Mouse (Mus musculus) myocyte (in vitro differentiated cells): Measurements from ENCODE around the gene Sap18.

ENCODE experiments used
- CEBPB ChIP-seq: IDR thresholded peaks from 2 replicates; pipeline ENCODE4 v1.6.1; 2011; ENCODE audit warnings: mild to moderate bottlenecking, moderate library complexity; ENCODE audit not compliant: poor library complexity, insufficient read depth, severe bottlenecking
- MYOD1 ChIP-seq, 3 experiments: IDR thresholded peaks; one replicate each; pipeline ENCODE4 v1.6.1; 2011; ENCODE audit warnings: control low read depth in 2 of 3, low read depth in 2 of 3, mild to moderate bottlenecking in 2 of 3, moderate library complexity in 1 of 3; ENCODE audit not compliant: insufficient read length in 2 of 3, control insufficient read depth in 1 of 3
- POLR2A ChIP-seq: IDR thresholded peaks from one replicate; pipeline ENCODE4 v1.6.1; 2011; ENCODE audit warnings: low read depth, mild to moderate bottlenecking, control low read depth, moderate library complexity; ENCODE audit not compliant: insufficient read length
- SRF ChIP-seq: IDR thresholded peaks from one replicate; pipeline ENCODE4 v1.6.1; 2011; ENCODE audit warnings: low read depth; ENCODE audit not compliant: control insufficient read depth, insufficient read length
- TCF12 ChIP-seq: IDR thresholded peaks from one replicate; pipeline ENCODE4 v1.6.1; 2011; ENCODE audit warnings: mild to moderate bottlenecking, control low read depth; ENCODE audit not compliant: poor library complexity, insufficient read depth, severe bottlenecking
- USF1 ChIP-seq: IDR thresholded peaks from one replicate; pipeline ENCODE4 v1.6.1; 2011; ENCODE audit warnings: low read depth, mild to moderate bottlenecking, control low read depth, moderate library complexity

- no peak for TF ChIP-seq POLR2A
- TF ChIP-seq TCF12: no peak
- TF ChIP-seq SRF: no peak
- no peak for TF ChIP-seq MYOD1 (IDR thresholded peaks at IDR 0.05; ENCODE audit: control insufficient read depth in 1 of 3, insufficient read length in 2 of 3, low read depth in 2 of 3)
- no peak for TF ChIP-seq USF1
- no peak for TF ChIP-seq CEBPB
These were observed 25.7 kb upstream of the Sap18 start for GRCm38 (mm10) chr14:57772157-57772815.
